Mouse (Mus musculus) embryonic facial prominence, embryonic 10.5 days (tissue): ENCODE data around the gene Ero1lb. TPM values are rescaled to one million over a fixed set of nuclear protein-coding genes. Genes with fewer than 3 reads are reported as not detected.

Source experiments
- DNase-seq: peaks from one replicate; pipeline ENCODE4 v3.0.0-alpha.2; 2017; ENCODE audit warnings: low spot score
- H3K27ac ChIP-seq: fragments of 300-500 bp; sonication (generic); replicated peaks from 2 replicates; pipeline ENCODE4 v1.5.1; 2016; ENCODE audit warnings: mild to moderate bottlenecking
- H3K27me3 ChIP-seq: fragments of 300-500 bp; sonication (generic); replicated peaks from 2 replicates; pipeline ENCODE4 v1.6.1; 2016; ENCODE audit warnings: low read depth, mild to moderate bottlenecking; ENCODE audit not compliant: poor library complexity, severe bottlenecking
- H3K36me3 ChIP-seq: fragments of 300-500 bp; sonication (generic); replicated peaks from 2 replicates; pipeline ENCODE4 v1.6.1; 2016; ENCODE audit warnings: mild to moderate bottlenecking, moderate library complexity
- H3K4me1 ChIP-seq: fragments of 300-500 bp; sonication (generic); 2 replicates; pipeline ENCODE4 v1.6.1; 2016
- H3K4me3 ChIP-seq: fragments of 300-500 bp; sonication (generic); 2 replicates; pipeline ENCODE4 v1.5.1; 2016; ENCODE audit warnings: mild to moderate bottlenecking, moderate library complexity
- H3K9me3 ChIP-seq: fragments of 300-500 bp; sonication (generic); 2 replicates; pipeline ENCODE4 v1.6.1; 2016; ENCODE audit warnings: mild to moderate bottlenecking
- WGBS: fragments of 180-500 bp; shearing (Covaris S2); methylation state at CpG from one replicate; pipeline ENCODE4 v1.1.7; 2016; 5-methylcytosine and 5-hydroxymethylcytosine counted together
- polyA plus RNA-seq: library from polyadenylated mRNA; unstranded; fragments of >200 nt; fragmentation: Nextera tagmentation; extraction: Ambion mirVana; gene quantifications from 2 replicates; pipeline ENCODE4 v1.2.1, GENCODE M21; 2016

Gene Ero1lb
- polyA plus RNA-seq: 7.4 and 7.5 TPM in 2 replicates

DNA sequence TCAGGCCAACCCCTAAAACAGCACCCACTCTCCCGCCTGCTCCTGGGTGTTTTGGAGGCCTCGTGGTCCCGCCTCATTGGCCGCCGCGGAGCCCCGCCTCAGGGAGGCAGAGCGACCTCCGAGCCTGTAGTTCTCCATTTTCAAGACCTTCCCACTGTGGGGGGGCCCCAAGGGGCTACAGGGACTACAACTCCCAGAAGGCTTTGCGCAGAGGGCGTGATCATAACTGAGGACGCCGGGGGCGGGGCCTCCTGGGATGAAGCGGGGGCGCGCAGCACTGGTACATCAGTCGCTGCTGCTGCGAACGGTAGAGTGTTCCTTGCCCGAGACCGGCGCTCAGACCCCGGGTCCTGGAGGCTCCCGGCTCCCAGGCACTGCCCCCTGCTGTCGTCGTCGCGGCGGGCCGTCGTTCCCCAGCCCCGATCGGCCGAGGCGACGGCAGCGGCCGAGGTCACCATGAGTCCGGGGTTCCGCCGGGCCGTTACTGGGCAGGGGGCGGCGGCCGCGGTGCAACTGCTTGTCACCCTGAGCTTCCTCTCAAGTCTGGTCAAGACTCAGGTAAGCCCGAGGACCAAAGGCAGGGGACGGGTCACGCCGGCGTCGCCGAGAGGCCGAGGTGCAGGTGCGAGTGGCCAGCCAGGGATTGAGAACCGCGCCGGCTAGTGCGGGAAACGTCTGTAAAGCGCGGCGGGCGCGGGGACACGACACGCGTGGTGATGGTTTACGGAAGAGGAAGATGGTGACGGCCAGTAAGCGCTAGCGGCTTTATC is at the start of gene Ero1lb:
Gene Ero1lb (plus strand): TSS at position 254 of the 770 bp plus-strand sequence.
- WGBS: under 1% methylated on average over 73 of the region's 73 CpGs
- Histone ChIP-seq H3K27me3 (peaks cover 12% of the 10 kb centered on the region), H3K9me3 (no peaks in the 10 kb centered on the region), H3K27ac (peak within 1 kb of the TSS; percentile 78), H3K36me3 (no peaks in the 10 kb centered on the region), H3K4me1 (peaks cover 15% of the 10 kb centered on the region), H3K4me3 (peak within 1 kb of the TSS; percentile 81)
- DNase-seq: peak; percentile 99

DNA sequence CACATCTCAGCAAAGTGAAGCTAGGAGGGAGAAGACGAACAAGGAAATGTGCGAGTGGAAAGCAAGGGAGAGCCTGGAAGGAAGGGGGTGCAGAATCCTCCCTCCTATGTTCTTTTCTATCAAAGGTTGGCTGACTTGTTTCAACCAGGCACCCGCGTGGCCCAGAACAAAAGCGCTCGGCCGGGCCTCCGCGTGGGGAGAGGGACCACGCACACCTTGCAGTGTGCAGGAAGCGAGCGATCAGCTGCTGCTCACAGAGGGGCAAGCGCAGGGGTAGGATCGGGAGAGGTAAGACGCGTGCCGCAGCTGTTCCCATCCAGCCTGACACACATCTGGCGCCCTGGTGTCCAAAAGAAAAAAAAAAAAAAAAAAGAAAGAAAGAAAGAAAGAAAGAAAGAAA is 46.3 kb upstream of the Ero1lb start:
- H3K36me3 ChIP-seq: no peaks in the 10 kb centered on the region
- DNase-seq: peak; percentile 59
- 5% methylated on average over 18 of the region's 18 CpGs for WGBS
- peaks cover 39% of the 10 kb centered on the region for H3K27me3 ChIP-seq
- peak overlapping the region; percentile 72 for H3K4me3 ChIP-seq
- peak overlapping the region; percentile 72 for H3K27ac ChIP-seq
- no peaks in the 10 kb centered on the region for H3K9me3 ChIP-seq
- peaks cover 9% of the 10 kb centered on the region for H3K4me1 ChIP-seq

DNA sequence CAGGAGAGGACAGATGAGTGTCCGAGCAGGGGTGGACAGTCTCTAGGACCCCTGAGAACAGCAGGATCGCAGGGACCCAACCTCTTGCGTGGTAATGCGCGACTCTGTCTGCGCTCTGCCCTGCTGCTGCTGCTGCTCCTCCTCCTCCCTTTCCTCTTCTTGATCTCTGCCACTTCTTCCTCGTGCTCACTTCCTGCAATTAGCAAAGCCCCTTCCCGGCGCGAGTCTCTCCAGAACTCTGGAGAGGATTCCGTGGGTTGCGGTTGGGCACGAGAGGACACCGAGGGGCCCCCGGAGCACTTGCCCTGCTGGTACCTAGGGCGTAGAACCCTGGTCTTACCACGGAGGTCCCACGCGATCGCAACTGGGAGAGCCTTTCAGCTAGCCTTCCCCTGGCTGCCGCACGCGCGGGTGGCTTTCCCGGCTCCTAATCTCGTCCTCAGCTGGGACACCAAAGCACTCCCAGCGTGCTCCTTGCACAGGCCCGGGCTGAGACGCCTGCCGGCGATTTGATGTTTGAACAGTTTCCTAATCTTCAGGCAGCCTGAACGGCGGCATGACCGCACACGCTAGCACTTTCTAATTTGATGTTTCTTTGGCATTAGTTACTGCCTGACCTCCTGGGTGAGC is 45.6 kb upstream of the Ero1lb start, which contains the start of gene Edaradd:
Gene Edaradd (minus strand): TSS at position 484 of the 630 bp plus-strand sequence.
- H3K9me3 ChIP-seq: no peaks in the 10 kb centered on the region
- DNase-seq: peak; percentile 83
- peak within 1 kb of the TSS; percentile 81 for H3K27ac ChIP-seq
- peaks cover 39% of the 10 kb centered on the region for H3K27me3 ChIP-seq
- under 1% methylated on average over 35 of the region's 35 CpGs for WGBS
- peak within 1 kb of the TSS; percentile 72 for H3K4me3 ChIP-seq
- peaks cover 9% of the 10 kb centered on the region for H3K4me1 ChIP-seq
- H3K36me3 ChIP-seq: no peaks in the 10 kb centered on the region

DNA sequence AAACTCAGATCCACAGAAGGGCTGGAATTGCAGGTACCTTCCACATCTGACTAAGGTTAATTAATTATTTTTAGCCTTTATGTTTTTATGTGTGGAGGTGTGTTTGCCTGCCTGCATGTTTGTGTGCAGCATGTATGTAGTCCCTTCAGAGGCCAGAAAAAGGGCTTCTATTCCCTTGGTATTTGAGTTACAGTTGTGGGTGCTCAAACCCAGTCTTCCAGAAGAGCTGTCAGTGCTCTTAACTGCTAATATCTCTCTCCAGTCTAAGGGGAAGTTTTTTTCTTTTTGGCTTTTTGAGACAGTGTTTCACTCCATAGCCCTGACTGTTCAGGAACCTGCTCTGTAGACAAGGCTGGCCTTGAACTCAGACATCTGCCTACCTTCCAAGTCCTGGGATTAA is 43.3 kb upstream of the Ero1lb start:
- Histone ChIP-seq H3K27ac (no peak overlapping the region), H3K9me3 (no peaks in the 10 kb centered on the region), H3K36me3 (no peaks in the 10 kb centered on the region), H3K4me3 (no peak overlapping the region), H3K27me3 (peaks cover 39% of the 10 kb centered on the region), H3K4me1 (peaks cover 9% of the 10 kb centered on the region)
- DNase-seq: no peak

GRCm38 (mm10) chr13:12525678-12526077 is 40.0 kb upstream of the Ero1lb start:
- WGBS: 87% methylated on average over 4 of the region's 4 CpGs
- no peaks in the 10 kb centered on the region for H3K36me3 ChIP-seq
- H3K27ac ChIP-seq: no peak overlapping the region
- H3K4me3 ChIP-seq: no peak overlapping the region
- peaks cover 16% of the 10 kb centered on the region for H3K27me3 ChIP-seq
- no peaks in the 10 kb centered on the region for H3K4me1 ChIP-seq
- no peak for DNase-seq
- no peaks in the 10 kb centered on the region for H3K9me3 ChIP-seq

- no peak overlapping the region for H3K4me3 ChIP-seq
- DNase-seq: no peak
- no peak overlapping the region for H3K27ac ChIP-seq
- no peaks in the 10 kb centered on the region for H3K27me3 ChIP-seq
- 84% methylated on average over 3 of the region's 3 CpGs for WGBS
- H3K9me3 ChIP-seq: peaks cover 3% of the 10 kb centered on the region; the same call in 1 of the 2 replicates
- no peaks in the 10 kb centered on the region for H3K36me3 ChIP-seq
- peaks cover under 1% of the 10 kb centered on the region; the same call in 1 of the 2 replicates for H3K4me1 ChIP-seq
Observed at GRCm38 (mm10) chr13:12534628-12535027, 31.0 kb upstream of the Ero1lb start.

DNA sequence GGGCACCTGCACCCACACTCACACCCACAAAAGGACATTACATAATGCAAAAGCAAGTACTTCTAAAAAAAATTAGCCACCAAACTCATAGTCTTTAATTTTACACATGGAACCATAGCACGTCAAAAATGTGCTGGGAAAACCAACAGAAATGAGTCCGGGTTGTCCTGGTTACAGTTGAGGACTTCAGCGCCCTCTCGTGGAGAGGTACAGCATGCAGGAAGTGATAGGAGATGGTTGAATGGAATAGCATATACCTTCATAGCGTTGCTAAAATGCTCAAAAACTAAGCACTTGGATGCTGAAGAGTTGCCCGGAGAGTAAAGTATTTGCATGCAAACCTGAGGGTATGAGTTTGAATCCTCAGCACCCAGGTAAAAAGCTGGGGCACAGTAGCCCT is 27.7 kb upstream of the Ero1lb start:
- H3K36me3 ChIP-seq: no peaks in the 10 kb centered on the region
- peak; percentile 22 for DNase-seq
- no peak overlapping the region for H3K4me3 ChIP-seq
- 77% methylated on average over 6 of the region's 6 CpGs for WGBS
- H3K9me3 ChIP-seq: peaks cover 3% of the 10 kb centered on the region; the same call in 1 of the 2 replicates
- no peak overlapping the region for H3K27ac ChIP-seq
- H3K27me3 ChIP-seq: peaks cover 12% of the 10 kb centered on the region; the same call in 1 of the 2 replicates
- H3K4me1 ChIP-seq: peaks cover 18% of the 10 kb centered on the region

- 34% methylated on average over 11 of the region's 11 CpGs for WGBS
- no peaks in the 10 kb centered on the region for H3K36me3 ChIP-seq
- no peak for DNase-seq
- H3K27me3 ChIP-seq: peaks cover 12% of the 10 kb centered on the region; the same call in 1 of the 2 replicates
- peaks cover 18% of the 10 kb centered on the region for H3K4me1 ChIP-seq
- peaks cover 3% of the 10 kb centered on the region; the same call in 1 of the 2 replicates for H3K9me3 ChIP-seq
- H3K4me3 ChIP-seq: no peak overlapping the region
- H3K27ac ChIP-seq: no peak overlapping the region
Observed at GRCm38 (mm10) chr13:12539716-12540115, 26.0 kb upstream of the Ero1lb start.

GRCm38 (mm10) chr13:12540119-12540518 is 25.6 kb upstream of the Ero1lb start:
- no peak for DNase-seq
- Histone ChIP-seq H3K36me3 (no peaks in the 10 kb centered on the region), H3K27ac (no peak overlapping the region), H3K4me1 (peaks cover 18% of the 10 kb centered on the region), H3K4me3 (no peak overlapping the region), H3K9me3 (peaks cover 3% of the 10 kb centered on the region; the same call in 1 of the 2 replicates), H3K27me3 (peaks cover 12% of the 10 kb centered on the region; the same call in 1 of the 2 replicates)
- WGBS: 63% methylated on average over 13 of the region's 13 CpGs

GRCm38 (mm10) chr13:12542006-12542981 is 23.4 kb upstream of the Ero1lb start:
- peaks cover 12% of the 10 kb centered on the region; the same call in 1 of the 2 replicates for H3K27me3 ChIP-seq
- no peaks in the 10 kb centered on the region for H3K36me3 ChIP-seq
- H3K4me3 ChIP-seq: peak overlapping the region; percentile 36; the same call in 1 of the 2 replicates
- DNase-seq: peak; percentile 82
- H3K27ac ChIP-seq: no peak overlapping the region
- H3K9me3 ChIP-seq: no peaks in the 10 kb centered on the region
- 10% methylated on average over 23 of the region's 23 CpGs for WGBS
- H3K4me1 ChIP-seq: peaks cover 18% of the 10 kb centered on the region

GRCm38 (mm10) chr13:12543246-12543645 is 22.4 kb upstream of the Ero1lb start:
- no peak for DNase-seq
- H3K36me3 ChIP-seq: no peaks in the 10 kb centered on the region
- no peak overlapping the region for H3K4me3 ChIP-seq
- H3K27me3 ChIP-seq: peaks cover 12% of the 10 kb centered on the region; the same call in 1 of the 2 replicates
- H3K9me3 ChIP-seq: no peaks in the 10 kb centered on the region
- 77% methylated on average over 5 of the region's 5 CpGs for WGBS
- H3K4me1 ChIP-seq: peaks cover 18% of the 10 kb centered on the region
- no peak overlapping the region for H3K27ac ChIP-seq
